Mouse (Mus musculus) layer of hippocampus, adult 8-10 months (tissue): Measurements from ENCODE around the gene Anp32e. TPM values are rescaled to one million over a fixed set of nuclear protein-coding genes. Genes with fewer than 3 reads are reported as not detected.
A peak's percentile ranks its signal among the peaks of the same experiment; 100 is the strongest.
"Not testable (repeated sequence)": the region's sequence is repeated elsewhere in the genome, so short reads cannot be mapped to it uniquely, and the experiment has no call there.

Source experiments
- DNase-seq, 2 experiments: peaks; one replicate each; pipeline ENCODE4 v3.0.0; 2022; ENCODE audit warnings: low spot score in 2 of 2
- total RNA-seq, 4 experiments: library from RNA; stranded (reverse); gene quantifications; 2 replicates each; pipeline ENCODE4 v1.2.4; 2022

The Anp32e gene
- total RNA-seq, result 10 to 100 TPM; 68.6 to 95.5 (median 95.0) TPM

DNA sequence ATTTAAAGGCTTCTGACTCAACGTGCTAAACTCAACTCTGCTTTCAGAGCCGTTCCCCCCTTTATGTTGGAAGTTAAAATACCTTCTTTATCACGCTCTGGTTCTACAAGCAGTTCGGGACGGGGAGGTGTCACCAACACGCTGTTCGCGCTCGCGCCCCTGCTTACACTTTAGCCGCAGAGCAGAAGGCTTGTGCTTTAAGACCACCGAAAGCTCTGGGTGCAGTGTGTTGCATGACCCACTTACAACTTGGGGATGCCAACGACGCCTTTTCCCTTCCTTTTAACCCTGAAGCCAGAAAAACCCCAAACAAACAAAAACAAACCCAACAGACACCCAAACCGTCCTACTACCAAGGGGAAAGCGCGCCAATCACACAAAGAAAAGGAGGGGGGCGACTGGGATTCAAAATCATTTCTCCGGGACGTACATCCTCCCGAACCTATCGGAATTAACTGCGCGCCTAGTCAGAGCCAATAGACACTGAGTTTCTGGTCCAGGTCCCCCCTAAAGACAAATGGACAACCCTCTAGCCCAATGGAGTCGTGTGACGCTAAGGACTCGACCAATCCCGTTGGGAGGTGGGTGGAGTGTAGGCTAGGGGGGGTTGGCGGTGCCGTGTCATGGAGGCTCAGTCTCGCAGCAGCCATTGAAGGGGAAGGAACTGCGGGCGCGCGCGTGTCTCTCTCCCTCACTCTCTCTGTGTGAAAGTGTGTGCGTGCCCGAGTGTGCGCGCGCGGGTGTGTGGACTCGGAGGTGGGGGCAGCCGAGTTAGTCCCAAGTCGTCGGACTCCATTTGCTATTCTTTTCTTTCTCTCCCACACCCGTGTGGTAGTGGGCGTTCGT lies at the start of gene Anp32e:
Gene Anp32e, plus strand, starts transcription at position 589 of the 846 bp plus-strand sequence.
- DNase-seq, result peak; percentile 97 to 98

- peak; percentile 97 to 99 for DNase-seq
Observed at GRCm38 (mm10) chr3:95881979-95882815, 46.8 kb upstream of the Anp32e start, which contains the start of gene Ciart. TSS of gene Ciart (minus strand) at chr3:95882251.

- peak; percentile 71 to 72 for DNase-seq
Observed at GRCm38 (mm10) chr3:95882816-95883425, 46.1 kb upstream of the Anp32e start.

DNA sequence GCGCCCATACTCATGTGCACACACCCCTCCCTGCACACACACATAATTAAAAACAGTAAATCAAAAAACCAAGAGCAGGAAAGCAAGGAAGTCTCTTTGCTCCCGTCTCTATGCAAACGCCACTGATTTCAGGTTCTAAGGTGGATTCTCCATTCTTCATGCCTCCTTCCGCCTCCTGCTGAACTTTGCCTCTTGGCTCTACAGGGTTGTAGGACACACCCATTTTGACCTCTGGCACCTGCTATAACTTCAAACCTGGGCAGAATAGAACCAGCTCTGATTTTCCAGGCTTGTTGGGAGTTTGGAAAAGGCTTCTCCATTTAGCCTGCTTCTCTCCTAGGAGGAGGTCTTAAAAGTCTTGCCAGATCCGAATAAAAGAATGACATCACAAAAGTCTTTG lies 44.6 kb upstream of the Anp32e start:
- DNase-seq, result no peak

DNA sequence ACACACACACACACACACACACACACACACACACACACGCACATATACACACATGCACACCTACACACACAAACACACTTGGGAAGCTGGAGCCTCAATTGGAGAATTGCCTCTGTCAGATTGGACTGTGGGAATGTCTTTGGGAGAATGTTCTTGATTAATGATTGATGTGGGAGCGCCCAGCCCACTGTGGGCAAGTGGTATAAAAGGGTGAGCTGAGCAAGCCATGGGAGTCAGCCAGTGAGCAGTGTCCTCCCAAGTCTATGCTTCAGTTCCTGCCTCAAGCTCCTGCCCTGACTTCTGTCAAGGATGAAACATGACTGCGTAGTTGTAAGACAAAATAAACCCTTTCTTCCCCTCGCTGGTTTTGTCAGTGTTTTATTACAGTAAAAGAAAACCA lies 41.5 kb upstream of the Anp32e start:
- no peak for DNase-seq

- DNase-seq, result no peak
Observed at GRCm38 (mm10) chr3:95889664-95890063, 39.4 kb upstream of the Anp32e start.

GRCm38 (mm10) chr3:95891211-95892065 lies 37.6 kb upstream of the Anp32e start, which contains the start of gene BC028528:
TSS of gene BC028528 (minus strand) at chr3:95892005.
- DNase-seq, result no peak

- DNase-seq, result peak in 1 of 2 experiments; percentile 18
Observed at GRCm38 (mm10) chr3:95892066-95893052, 36.7 kb upstream of the Anp32e start.

DNA sequence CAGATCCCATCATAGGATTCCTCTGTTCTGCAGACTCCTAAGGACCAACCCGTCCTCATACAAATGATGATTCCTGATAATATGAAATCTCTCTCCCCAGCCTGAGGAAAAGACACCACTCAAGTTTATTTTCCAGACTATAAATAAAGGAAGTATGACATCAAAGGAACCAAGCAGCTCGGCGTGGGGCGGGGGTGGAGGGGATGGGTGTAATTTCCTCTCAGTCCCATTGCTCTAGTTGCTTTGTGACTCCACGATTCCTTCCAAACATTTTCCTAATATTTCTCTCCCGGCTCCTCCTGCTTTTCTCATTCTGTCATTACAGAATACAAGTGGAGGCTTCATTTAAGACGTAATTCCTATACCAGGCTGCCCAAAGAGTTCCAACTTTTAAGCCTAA lies 35.9 kb upstream of the Anp32e start:
- DNase-seq, result no peak

GRCm38 (mm10) chr3:95893606-95894316 lies 35.3 kb upstream of the Anp32e start, which contains the start of gene Aph1a:
TSS of gene Aph1a (plus strand) at chr3:95893969.
- peak; percentile 95 to 98 for DNase-seq

- DNase-seq, result no peak
Observed at GRCm38 (mm10) chr3:95894317-95895160, 34.5 kb upstream of the Anp32e start.

DNA sequence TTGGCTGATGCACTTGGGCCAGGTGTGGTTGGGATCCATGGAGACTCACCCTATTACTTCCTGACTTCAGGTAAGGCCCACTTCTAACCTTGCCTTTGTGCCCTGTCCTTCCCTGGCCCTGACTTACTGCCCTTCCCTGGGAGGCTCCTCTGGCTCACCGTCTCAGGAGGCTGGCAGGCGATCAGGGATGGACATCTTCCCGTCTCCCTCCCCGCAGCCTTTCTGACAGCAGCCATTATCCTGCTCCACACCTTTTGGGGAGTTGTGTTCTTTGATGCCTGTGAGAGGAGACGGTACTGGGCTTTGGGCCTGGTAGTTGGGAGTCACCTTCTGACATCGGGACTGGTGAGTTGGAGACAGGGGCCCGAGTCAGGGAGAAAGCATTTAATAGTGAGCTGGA lies 33.5 kb upstream of the Anp32e start:
- not testable (repeated sequence) for DNase-seq

DNA sequence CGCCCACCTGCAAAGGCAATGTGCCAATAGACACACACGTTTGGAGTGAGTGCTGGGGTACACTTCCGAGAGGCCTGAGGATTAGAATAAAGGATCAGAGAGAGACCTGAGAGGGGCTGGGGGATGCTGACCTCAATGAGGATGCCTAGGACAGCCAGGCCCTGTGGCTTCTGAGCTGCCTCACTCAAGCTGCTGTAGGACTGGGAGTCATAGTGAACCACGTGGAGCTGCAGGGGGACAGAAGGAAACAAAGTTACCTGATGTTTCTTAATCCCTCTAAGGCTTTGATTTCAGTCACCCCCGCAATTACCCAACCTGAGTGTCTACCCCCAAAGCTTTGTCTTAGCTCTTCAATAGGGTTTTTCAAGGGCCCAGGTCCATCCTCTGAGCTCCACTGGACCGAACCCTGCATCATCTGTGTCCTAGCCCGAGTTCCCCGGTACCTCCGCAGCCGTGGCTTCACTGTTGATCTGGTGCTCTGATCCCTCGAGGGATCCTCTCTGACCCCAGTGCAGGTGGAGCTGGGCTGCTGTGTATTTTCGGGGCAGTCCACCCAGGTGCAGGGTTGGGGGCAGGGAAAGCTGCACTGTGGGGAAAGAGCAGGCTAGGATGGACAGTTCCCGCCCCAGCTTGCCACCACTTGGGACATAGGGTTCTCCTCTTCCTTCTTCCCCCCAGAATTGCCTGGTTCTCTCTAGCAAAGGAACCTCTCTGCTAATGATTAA lies 29.1 kb upstream of the Anp32e start:
- DNase-seq, result no peak

DNA sequence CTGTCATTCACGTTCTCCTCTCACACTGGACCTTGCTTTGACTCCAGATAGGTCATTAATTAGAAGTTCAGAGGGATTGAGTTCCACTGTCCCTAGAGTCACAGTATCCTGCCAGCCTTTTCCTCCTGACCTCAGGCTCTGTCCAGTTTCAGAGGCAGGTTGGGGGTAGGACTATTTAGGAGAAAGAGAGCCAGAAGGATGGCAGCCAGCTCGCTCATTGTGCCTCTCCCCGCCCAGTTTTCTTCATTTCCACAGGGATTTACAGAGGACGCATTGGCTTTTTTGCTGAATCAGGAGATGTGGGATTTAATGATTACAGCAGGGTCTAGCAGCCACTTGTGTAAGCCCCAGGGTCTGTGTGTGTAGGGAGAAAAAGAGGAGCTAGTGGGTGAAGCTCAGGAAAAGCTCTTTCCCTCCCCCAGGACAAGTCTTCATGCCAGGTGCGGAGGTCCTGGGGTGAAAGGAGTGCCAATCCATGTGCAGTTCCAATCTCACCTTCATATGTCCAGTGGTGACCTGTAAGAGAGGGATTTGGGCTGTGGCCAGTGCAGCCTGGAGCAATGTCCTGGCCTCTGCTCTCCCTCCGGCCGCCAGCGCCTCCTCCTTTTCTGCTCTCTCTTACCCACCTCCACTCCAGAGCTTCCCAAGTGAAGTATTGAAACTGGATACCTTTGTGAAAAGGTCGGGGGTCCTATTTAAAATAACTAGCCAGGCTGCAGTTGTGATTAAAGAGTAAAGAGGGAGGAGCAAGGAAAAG lies 27.3 kb upstream of the Anp32e start:
- DNase-seq, result no peak

DNA sequence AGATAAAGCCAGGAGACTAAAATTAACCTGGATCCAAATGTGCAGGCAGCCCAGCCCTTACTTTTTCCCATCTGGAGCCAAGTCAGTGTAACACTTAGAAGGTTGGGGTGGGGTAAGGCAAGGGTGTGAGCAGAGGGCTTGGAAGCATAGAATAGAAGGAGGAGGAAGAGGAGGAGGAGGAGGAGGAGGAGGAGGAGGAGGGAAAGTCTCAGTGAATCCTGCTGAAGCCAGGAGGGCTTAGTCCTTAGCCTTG lies 26.7 kb upstream of the Anp32e start:
- DNase-seq, result no peak

DNA sequence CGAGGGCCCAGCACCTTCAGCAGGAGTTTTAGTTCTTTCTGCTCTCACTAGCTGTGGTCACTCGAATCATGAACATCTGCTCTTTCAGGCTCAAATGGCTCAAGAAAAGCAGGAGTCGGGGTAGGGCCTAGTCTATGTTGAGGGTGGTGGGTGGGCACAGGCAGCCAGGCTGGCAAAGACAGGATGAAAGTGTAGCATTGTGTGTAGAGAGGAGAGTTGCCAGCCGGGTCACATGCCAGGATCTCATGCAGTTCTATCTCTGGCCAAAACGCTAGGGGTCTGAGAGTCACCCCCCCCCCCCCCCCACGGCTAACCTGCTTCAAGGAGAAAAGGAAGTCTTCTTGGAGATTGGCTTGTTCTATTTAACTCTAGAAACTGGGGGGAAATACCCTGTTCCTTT lies 26.4 kb upstream of the Anp32e start:
- no peak for DNase-seq
